In the genomic region with DNA sequence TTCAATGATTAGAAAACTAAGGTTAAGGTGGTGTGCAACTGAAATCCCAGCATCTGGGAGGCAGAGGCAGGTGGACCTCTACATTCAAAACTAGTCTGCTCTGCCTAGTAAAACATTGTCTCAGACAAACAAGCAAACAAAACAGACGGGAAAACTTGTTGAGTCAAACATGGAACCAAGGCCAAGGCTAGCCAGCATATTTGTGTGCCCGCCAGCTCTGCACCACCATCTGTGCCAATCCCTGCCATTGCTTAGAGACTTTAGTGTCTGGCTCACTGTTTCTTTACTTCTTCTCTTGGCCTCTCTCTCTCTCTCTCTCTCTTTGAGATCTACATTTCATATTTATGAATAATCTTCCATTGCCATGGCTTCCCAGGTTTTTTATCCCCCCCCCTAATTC, we compare ENCODE assay signal across 27 mouse cellular contexts. TPM values are rescaled to one million over a fixed set of nuclear protein-coding genes. Genes with fewer than 3 reads are reported as not detected.
A peak's percentile ranks its signal among the peaks of the same experiment; 100 is the strongest.
DNase-seq lines count a peak whose midpoint lies in the region; TF ChIP-seq lines count a peak whose summit lies in the region.
"Had no signal": no experiment of that assay in that cellular context is flagged by ENCODE, and none has a peak within 500 bp of the region (broad histone marks: within the 10 kb centered on the region; RNA-seq: fewer than 3 reads in every experiment).

No protein-coding gene starts in this region.

- no peak overlapping the region for H3K4me3 ChIP-seq in gastrocnemius, adult 2 months
- H3K4me3 ChIP-seq: heart, embryonic 13.5 days; kidney, embryonic 15.5 days; left cerebral cortex, adult 2 months; liver, embryonic 15.5 days; lung, embryonic 15.5 days; megakaryocyte, embryonic 14.5 days; neural tube, embryonic 12.5 days had no signal

- DNase-seq in adrenal gland, postnatal 25 days, result peak; percentile 46
- DNase-seq in adrenal gland, postnatal 4 days (ENCODE audit: low spot score in 2 of 2), result no peak
- DNase-seq in gastrocnemius, adult 2 months, result peak; percentile 46
- no peak for DNase-seq in gastrocnemius, postnatal 10 days
- DNase-seq in adipocyte (ENCODE audit: low spot score), result peak; percentile 31
- DNase-seq in cerebellum, adult 9-11 months, result peak; percentile 50
- DNase-seq in right cerebral cortex, adult 2 months (ENCODE audit: low spot score in 2 of 2), result no peak
- DNase-seq in layer of hippocampus, adult 18-20 months (ENCODE audit: low spot score in 2 of 2), result no peak
- DNase-seq: embryo, embryonic 11 days; gastrocnemius, postnatal 14 days; heart, adult 18-20 months; heart, postnatal 14 days; lung, postnatal 36 days; midbrain, embryonic 14.5 days; retina, postnatal 1 day; right cerebral cortex, postnatal 4 days; thymus, postnatal 36 days had no signal

- intact Hi-C loops in gastrocnemius, adult 2 months (cut with DNase I), result no loop called here

- no peak for TF ChIP-seq CTCF in gastrocnemius, adult 2 months (IDR thresholded peaks at IDR 0.05)

- peak overlapping the region; percentile 80 for H3K27ac ChIP-seq in gastrocnemius, adult 2 months
- H3K27ac ChIP-seq: heart, embryonic 13.5 days; hindbrain, postnatal 0 days; kidney, embryonic 15.5 days; left cerebral cortex, adult 2 months; liver, embryonic 15.5 days; lung, embryonic 15.5 days; neural tube, embryonic 12.5 days had no signal

RNA-seq across cellular contexts. Expression of a gene that starts 8.5 kb away (rescaled TPM):
- total RNA-seq in adrenal gland, postnatal 25 days (2021), result 1.00 TPM in 1 of 2 replicates, not detected in the other
- total RNA-seq in adrenal gland, postnatal 4 days (2021), result 10 to 100 TPM; 15.7 to 51.9 TPM
- 1,000 to 10,000 TPM; 2,819 to 3,581 TPM for total RNA-seq in gastrocnemius, adult 2 months (2021)
- total RNA-seq in gastrocnemius, postnatal 10 days (2021), result 1,000 to 10,000 TPM; 4,961 to 5,359 TPM
- total RNA-seq in layer of hippocampus, adult 18-20 months (2021), result under 1 TPM; 0.54 to 0.71 TPM

RNA-seq across cellular contexts. Expression of a gene that starts 21.6 kb away (rescaled TPM):
- total RNA-seq in adrenal gland, postnatal 25 days (2021), result 48.3 and 52.1 TPM in 2 replicates
- total RNA-seq in adrenal gland, postnatal 4 days (2021), result 10 to 100 TPM; 92.5 to 94.7 TPM
- total RNA-seq in gastrocnemius, adult 2 months (2021), result 10 to 100 TPM; 19.5 to 35.2 TPM
- 10 to 100 TPM; 72.5 to 82.1 TPM for total RNA-seq in gastrocnemius, postnatal 10 days (2021)
- total RNA-seq in layer of hippocampus, adult 18-20 months (2021), result 100 to 1,000 TPM; 445 to 478 TPM

RNA-seq across cellular contexts. Expression of a gene that starts 30.0 kb away (rescaled TPM):
- total RNA-seq in adrenal gland, postnatal 25 days (2021), result 0.88 and 2.3 TPM in 2 replicates
- total RNA-seq in adrenal gland, postnatal 4 days (2021), result under 1 TPM; 0.39 to 0.45 TPM
- total RNA-seq in gastrocnemius, adult 2 months (2021), result under 1 TPM; 0.20 to 0.43 TPM
- total RNA-seq in gastrocnemius, postnatal 10 days (2021), result under 1 TPM; 0.61 to 0.66 TPM
- not detected for total RNA-seq in layer of hippocampus, adult 18-20 months (2021)
- total RNA-seq: heart, adult 18-20 months; heart, postnatal 14 days; layer of hippocampus, postnatal 10 days; left cerebral cortex, adult 2 months; left cerebral cortex, postnatal 36 days had no signal

RNA-seq across cellular contexts. Expression of a gene that starts 33.2 kb away (rescaled TPM):
- total RNA-seq in adrenal gland, postnatal 25 days (2021), result 33.7 and 48.7 TPM in 2 replicates
- 10 to 100 TPM; 45.3 to 55.6 TPM for total RNA-seq in adrenal gland, postnatal 4 days (2021)
- 1 to 10 TPM; 7.4 to 8.3 TPM for total RNA-seq in gastrocnemius, adult 2 months (2021)
- total RNA-seq in gastrocnemius, postnatal 10 days (2021), result 10 to 100 TPM; 15.4 to 19.1 TPM
- total RNA-seq in layer of hippocampus, adult 18-20 months (2021), result 100 to 1,000 TPM; 262 to 286 TPM

Comparison
In these comparisons a context has a peak if more than half of its experiments do, and no peak if none do; other contexts are left out.
1. DNase-seq: peak in adrenal gland, postnatal 25 days (single experiment), gastrocnemius, adult 2 months (single experiment), adipocyte (single experiment) and cerebellum, adult 9-11 months (single experiment); none in adrenal gland, postnatal 4 days (0 of 2), gastrocnemius, postnatal 10 days (single experiment), right cerebral cortex, adult 2 months (0 of 2) and layer of hippocampus, adult 18-20 months (0 of 2).
2. RNA of a gene that starts 8.5 kb away (total RNA-seq): 4,961 to 5,359 TPM in gastrocnemius, postnatal 10 days and 2,819 to 3,581 TPM in gastrocnemius, adult 2 months; 15.7 to 51.9 TPM in adrenal gland, postnatal 4 days, 0.54 to 0.71 TPM in layer of hippocampus, adult 18-20 months and 1.00 TPM in adrenal gland, postnatal 25 days; every median in the first group is over 10 times any median in the second.